Mouse (Mus musculus): Measurements from ENCODE around the gene Adprm. TPM values are rescaled to one million over a fixed set of nuclear protein-coding genes. Genes with fewer than 3 reads are reported as not detected.

The Adprm gene
- 17.0 and 18.5 TPM in 2 replicates for polyA plus RNA-seq (2014; fragmentation: Nextera tagmentation; extraction: Ambion mirVana)

DNA sequence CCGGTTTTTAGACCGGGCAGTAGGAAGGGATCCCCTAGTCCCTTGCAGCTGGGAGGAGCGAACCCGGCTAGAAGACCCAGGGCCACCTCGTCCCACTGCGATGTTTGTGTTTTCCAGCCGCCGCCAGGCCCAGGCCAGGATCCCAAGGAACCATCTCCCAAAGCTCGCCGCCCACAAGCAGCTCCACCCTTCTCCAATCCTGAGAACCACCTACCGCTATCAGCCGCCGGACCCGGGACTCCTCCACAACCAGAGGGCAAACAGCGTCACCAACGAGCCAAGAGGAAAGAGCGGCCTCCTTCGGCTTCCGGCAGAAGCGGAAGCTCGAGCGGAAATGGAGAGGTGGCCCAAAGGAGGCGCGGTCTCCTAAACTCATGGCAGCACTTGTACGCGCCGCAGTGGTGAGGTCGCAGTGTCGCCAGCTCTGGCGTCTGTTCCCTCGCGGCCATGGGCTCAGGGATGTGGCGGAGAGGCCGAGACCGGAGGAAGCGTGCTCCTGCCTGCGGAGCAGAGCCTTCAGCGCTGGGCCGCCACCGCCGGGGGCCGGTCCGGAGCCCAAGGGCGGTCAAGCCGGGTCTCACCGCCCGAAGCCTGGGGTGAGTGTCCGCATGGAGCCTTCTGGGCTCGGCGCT, at the start of gene Adprm, which contains the start of gene Sco1:
Gene Adprm (minus strand): TSS at position 274 of the 632 bp plus-strand sequence.
Gene Sco1 (plus strand): TSS at position 350 of the 632 bp plus-strand sequence.
- H3K4me1 ChIP-seq (replicated peaks; ENCODE audit: control insufficient read depth, insufficient read depth, low read length) = peaks cover 7% of the 10 kb centered on the region
- H3K4me2 ChIP-seq = peak within 1 kb of the TSS; percentile 63
- ATAC-seq (replicated peaks; ENCODE audit: low FRiP score) (peak; percentile 94), DNase-seq (ENCODE audit: low spot score) (peak; percentile 88)
- 1% methylated on average over 50 of the region's 50 CpGs for WGBS
- no peaks in the 10 kb centered on the region for H3K9me3 ChIP-seq (ENCODE audit: control insufficient read depth, low read length)
- H3K9ac ChIP-seq (ENCODE audit: low read depth, low read length) = peak within 1 kb of the TSS; percentile 91
- H3K27me3 ChIP-seq (replicated peaks; ENCODE audit: control insufficient read depth, insufficient read depth, low read length) = no peaks in the 10 kb centered on the region
- peaks cover 11% of the 10 kb centered on the region for H3K36me3 ChIP-seq (ENCODE audit: control insufficient read depth, insufficient read depth, low read length)
- peak within 1 kb of the TSS; percentile 97 for H3K4me3 ChIP-seq (ENCODE audit: low read depth, low read length)
- H3K27ac ChIP-seq (ENCODE audit: low read depth, low read length) = peak within 1 kb of the TSS; percentile 66

- no peaks in the 10 kb centered on the region for H3K9me3 ChIP-seq (ENCODE audit: control insufficient read depth, low read length)
- H3K27ac ChIP-seq (ENCODE audit: low read depth, low read length) = no peak overlapping the region
- ATAC-seq (replicated peaks; ENCODE audit: low FRiP score) (no peak), DNase-seq (ENCODE audit: low spot score) (no peak)
- H3K36me3 ChIP-seq (ENCODE audit: control insufficient read depth, insufficient read depth, low read length) = no peaks in the 10 kb centered on the region
- H3K4me3 ChIP-seq (ENCODE audit: low read depth, low read length) = no peak overlapping the region
- H3K27me3 ChIP-seq (replicated peaks; ENCODE audit: control insufficient read depth, insufficient read depth, low read length) = no peaks in the 10 kb centered on the region
- WGBS = 27% methylated on average over 8 of the region's 8 CpGs
- no peaks in the 10 kb centered on the region for H3K4me1 ChIP-seq (replicated peaks; ENCODE audit: control insufficient read depth, insufficient read depth, low read length)
- H3K9ac ChIP-seq (ENCODE audit: low read depth, low read length) = no peak overlapping the region
- H3K4me2 ChIP-seq = no peak overlapping the region
These were observed 49.3 kb upstream of the Adprm start for GRCm38 (mm10) chr11:67101713-67102112.

DNA sequence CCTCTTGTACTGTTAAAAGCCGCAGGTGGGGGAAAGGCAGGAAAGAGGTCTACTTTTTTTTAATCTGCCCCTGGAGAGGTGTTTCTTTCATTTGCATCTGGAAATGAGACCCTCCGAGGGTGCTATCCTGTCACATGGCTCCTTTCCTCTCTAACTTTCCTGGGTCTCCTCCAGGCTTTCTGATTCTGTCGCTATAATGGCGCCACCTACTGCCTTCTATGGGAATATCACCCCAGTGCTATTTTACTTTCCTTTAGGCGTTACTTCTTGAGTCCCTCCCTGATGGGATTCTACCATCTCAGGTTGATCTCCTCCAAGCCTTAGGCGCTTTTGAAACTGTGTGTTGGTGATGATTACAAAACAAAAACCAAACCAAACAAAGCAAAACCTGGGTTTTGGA, 47.8 kb upstream of the Adprm start:
- DNase-seq (ENCODE audit: low spot score) (no peak), ATAC-seq (replicated peaks; ENCODE audit: low FRiP score) (no peak)
- Histone ChIP-seq H3K36me3 (ENCODE audit: control insufficient read depth, insufficient read depth, low read length) (no peaks in the 10 kb centered on the region), H3K9me3 (ENCODE audit: control insufficient read depth, low read length) (no peaks in the 10 kb centered on the region), H3K4me1 (replicated peaks; ENCODE audit: control insufficient read depth, insufficient read depth, low read length) (no peaks in the 10 kb centered on the region), H3K9ac (ENCODE audit: low read depth, low read length) (no peak overlapping the region), H3K27ac (ENCODE audit: low read depth, low read length) (no peak overlapping the region), H3K4me3 (ENCODE audit: low read depth, low read length) (no peak overlapping the region), H3K4me2 (no peak overlapping the region), H3K27me3 (replicated peaks; ENCODE audit: control insufficient read depth, insufficient read depth, low read length) (no peaks in the 10 kb centered on the region; the same call in 1 of the 2 replicates)
- 26% methylated on average over 6 of the region's 6 CpGs for WGBS

GRCm38 (mm10) chr11:67099241-67099640, 46.8 kb upstream of the Adprm start:
- Histone ChIP-seq H3K27me3 (replicated peaks; ENCODE audit: control insufficient read depth, insufficient read depth, low read length) (peaks cover 2% of the 10 kb centered on the region), H3K36me3 (ENCODE audit: control insufficient read depth, insufficient read depth, low read length) (no peaks in the 10 kb centered on the region), H3K4me1 (replicated peaks; ENCODE audit: control insufficient read depth, insufficient read depth, low read length) (no peaks in the 10 kb centered on the region), H3K9me3 (ENCODE audit: control insufficient read depth, low read length) (no peaks in the 10 kb centered on the region), H3K4me3 (ENCODE audit: low read depth, low read length) (no peak overlapping the region), H3K4me2 (no peak overlapping the region), H3K9ac (ENCODE audit: low read depth, low read length) (no peak overlapping the region), H3K27ac (ENCODE audit: low read depth, low read length) (no peak overlapping the region)
- 84% methylated on average over 16 of the region's 16 CpGs for WGBS
- ATAC-seq (replicated peaks; ENCODE audit: low FRiP score) = no peak
- no peak for DNase-seq (ENCODE audit: low spot score)

DNA sequence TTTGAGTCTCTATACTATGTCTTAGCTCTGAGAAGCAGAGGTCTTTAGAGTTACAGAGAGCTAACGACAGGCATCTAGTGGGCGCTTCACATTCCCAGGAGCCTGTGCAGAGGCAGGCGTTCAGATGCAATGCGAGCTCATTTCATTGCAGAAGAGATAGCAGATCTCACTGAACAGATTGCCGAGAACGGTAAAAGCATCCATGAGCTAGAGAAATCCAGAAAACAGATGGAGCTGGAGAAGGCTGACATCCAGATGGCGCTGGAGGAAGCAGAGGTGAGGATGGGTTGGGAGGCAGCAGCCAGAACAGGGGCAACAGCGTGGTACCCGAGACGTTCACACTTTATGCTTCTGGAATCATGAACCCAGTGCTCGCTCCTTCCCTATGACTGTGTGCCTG, 46.0 kb upstream of the Adprm start:
- Histone ChIP-seq H3K9me3 (ENCODE audit: control insufficient read depth, low read length) (no peaks in the 10 kb centered on the region), H3K36me3 (ENCODE audit: control insufficient read depth, insufficient read depth, low read length) (no peaks in the 10 kb centered on the region), H3K9ac (ENCODE audit: low read depth, low read length) (no peak overlapping the region), H3K4me1 (replicated peaks; ENCODE audit: control insufficient read depth, insufficient read depth, low read length) (no peaks in the 10 kb centered on the region), H3K4me3 (ENCODE audit: low read depth, low read length) (no peak overlapping the region), H3K4me2 (no peak overlapping the region), H3K27ac (ENCODE audit: low read depth, low read length) (no peak overlapping the region), H3K27me3 (replicated peaks; ENCODE audit: control insufficient read depth, insufficient read depth, low read length) (peaks cover 2% of the 10 kb centered on the region)
- 77% methylated on average over 11 of the region's 11 CpGs for WGBS
- DNase-seq (ENCODE audit: low spot score) (no peak), ATAC-seq (replicated peaks; ENCODE audit: low FRiP score) (no peak)

DNA sequence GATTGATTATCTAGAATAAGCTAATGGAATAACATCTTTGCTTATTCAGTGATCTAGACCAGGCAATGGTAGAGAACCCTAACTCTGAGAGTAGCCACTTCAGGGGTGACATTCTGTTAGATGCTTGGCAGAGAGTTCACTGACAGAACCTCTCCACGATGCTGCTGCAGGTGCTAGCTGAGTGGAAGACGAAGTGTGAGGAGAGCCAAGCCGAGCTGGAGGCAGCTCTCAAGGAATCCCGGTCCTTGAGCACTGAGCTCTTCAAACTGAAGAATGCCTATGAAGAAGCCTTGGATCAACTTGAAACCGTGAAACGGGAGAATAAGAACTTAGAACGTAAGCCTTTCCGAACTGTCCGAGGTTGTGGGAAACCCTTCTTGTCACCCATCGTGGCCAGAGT, 45.3 kb upstream of the Adprm start:
- no peaks in the 10 kb centered on the region for H3K36me3 ChIP-seq (ENCODE audit: control insufficient read depth, insufficient read depth, low read length)
- no peak overlapping the region for H3K9ac ChIP-seq (ENCODE audit: low read depth, low read length)
- H3K4me1 ChIP-seq (replicated peaks; ENCODE audit: control insufficient read depth, insufficient read depth, low read length) = no peaks in the 10 kb centered on the region
- no peaks in the 10 kb centered on the region for H3K9me3 ChIP-seq (ENCODE audit: control insufficient read depth, low read length)
- no peak overlapping the region for H3K4me2 ChIP-seq
- no peak overlapping the region for H3K4me3 ChIP-seq (ENCODE audit: low read depth, low read length)
- no peak overlapping the region for H3K27ac ChIP-seq (ENCODE audit: low read depth, low read length)
- 85% methylated on average over 10 of the region's 10 CpGs for WGBS
- DNase-seq (ENCODE audit: low spot score) (no peak), ATAC-seq (replicated peaks; ENCODE audit: low FRiP score) (no peak)
- peaks cover 2% of the 10 kb centered on the region for H3K27me3 ChIP-seq (replicated peaks; ENCODE audit: control insufficient read depth, insufficient read depth, low read length)

GRCm38 (mm10) chr11:67094470-67094869, 42.1 kb upstream of the Adprm start:
- H3K9ac ChIP-seq (ENCODE audit: low read depth, low read length) = no peak overlapping the region
- no peaks in the 10 kb centered on the region for H3K36me3 ChIP-seq (ENCODE audit: control insufficient read depth, insufficient read depth, low read length)
- H3K27me3 ChIP-seq (replicated peaks; ENCODE audit: control insufficient read depth, insufficient read depth, low read length) = peaks cover 2% of the 10 kb centered on the region
- H3K4me3 ChIP-seq (ENCODE audit: low read depth, low read length) = no peak overlapping the region
- 54% methylated on average over 29 of the region's 29 CpGs for whole genome bisulfite sequencing
- no peaks in the 10 kb centered on the region for H3K9me3 ChIP-seq (ENCODE audit: control insufficient read depth, low read length)
- no peaks in the 10 kb centered on the region for H3K4me1 ChIP-seq (replicated peaks; ENCODE audit: control insufficient read depth, insufficient read depth, low read length)
- DNase-seq (ENCODE audit: low spot score) = no peak
- H3K4me2 ChIP-seq = no peak overlapping the region
- no peak for ATAC-seq (replicated peaks; ENCODE audit: low FRiP score)
- no peak overlapping the region for H3K27ac ChIP-seq (ENCODE audit: low read depth, low read length)

DNA sequence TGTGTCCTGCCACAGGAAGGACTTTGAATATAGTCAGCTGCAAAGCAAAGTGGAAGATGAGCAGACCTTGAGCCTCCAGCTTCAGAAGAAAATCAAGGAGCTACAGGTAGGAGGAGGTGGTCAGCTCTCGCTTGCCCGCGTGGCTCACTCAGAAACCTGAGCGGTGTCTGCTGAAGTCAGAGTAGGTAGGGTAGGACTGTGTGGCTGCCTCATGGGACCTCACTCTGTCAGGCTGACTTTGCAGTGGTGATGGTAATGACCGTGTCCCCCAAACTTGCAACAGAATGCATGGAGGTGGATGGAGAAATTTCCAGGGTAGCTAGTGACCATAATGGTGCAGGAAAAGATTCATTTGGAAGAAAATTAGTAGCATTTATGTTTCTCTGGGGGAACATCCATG, 41.3 kb upstream of the Adprm start:
- Histone ChIP-seq H3K36me3 (ENCODE audit: control insufficient read depth, insufficient read depth, low read length) (no peaks in the 10 kb centered on the region), H3K4me2 (no peak overlapping the region), H3K4me3 (ENCODE audit: low read depth, low read length) (no peak overlapping the region), H3K9me3 (ENCODE audit: control insufficient read depth, low read length) (no peaks in the 10 kb centered on the region), H3K4me1 (replicated peaks; ENCODE audit: control insufficient read depth, insufficient read depth, low read length) (no peaks in the 10 kb centered on the region), H3K9ac (ENCODE audit: low read depth, low read length) (no peak overlapping the region), H3K27me3 (replicated peaks; ENCODE audit: control insufficient read depth, insufficient read depth, low read length) (peaks cover 7% of the 10 kb centered on the region), H3K27ac (ENCODE audit: low read depth, low read length) (no peak overlapping the region)
- ATAC-seq (replicated peaks; ENCODE audit: low FRiP score) (no peak), DNase-seq (ENCODE audit: low spot score) (no peak)
- WGBS = 83% methylated on average over 5 of the region's 5 CpGs

GRCm38 (mm10) chr11:67093201-67093600, 40.8 kb upstream of the Adprm start:
- H3K9me3 ChIP-seq (ENCODE audit: control insufficient read depth, low read length) = no peaks in the 10 kb centered on the region
- H3K27me3 ChIP-seq (replicated peaks; ENCODE audit: control insufficient read depth, insufficient read depth, low read length) = peaks cover 7% of the 10 kb centered on the region
- no peak overlapping the region for H3K4me2 ChIP-seq
- H3K27ac ChIP-seq (ENCODE audit: low read depth, low read length) = no peak overlapping the region
- DNase-seq (ENCODE audit: low spot score) = no peak
- ATAC-seq (replicated peaks; ENCODE audit: low FRiP score) = no peak
- no peaks in the 10 kb centered on the region for H3K4me1 ChIP-seq (replicated peaks; ENCODE audit: control insufficient read depth, insufficient read depth, low read length)
- no peak overlapping the region for H3K4me3 ChIP-seq (ENCODE audit: low read depth, low read length)
- no peak overlapping the region for H3K9ac ChIP-seq (ENCODE audit: low read depth, low read length)
- H3K36me3 ChIP-seq (ENCODE audit: control insufficient read depth, insufficient read depth, low read length) = no peaks in the 10 kb centered on the region
- WGBS = 59% methylated on average over 9 of the region's 9 CpGs
